Mouse (Mus musculus) olfactory bulb, adult 2 months (tissue): Measurements from ENCODE around the gene Myh3.

ENCODE experiments used
- CTCF ChIP-seq: fragments of 200-500 bp; IDR thresholded peaks from 2 replicates; pipeline ENCODE4 v1.5.1; 2012; ENCODE audit warnings: low read depth, mild to moderate bottlenecking, low read length, moderate library complexity; ENCODE audit not compliant: insufficient read depth
- POLR2A ChIP-seq: fragments of 200-500 bp; IDR thresholded peaks from 2 replicates; pipeline ENCODE4 v1.6.1; 2012; ENCODE audit warnings: mild to moderate bottlenecking, low read depth, low read length, moderate library complexity; ENCODE audit not compliant: insufficient read depth

- TF ChIP-seq POLR2A: no peak
- no peak for TF ChIP-seq CTCF
Measured at GRCm38 (mm10) chr11:67116725-67117124, 38.6 kb downstream of the Myh3 start.
